In the genomic region with DNA sequence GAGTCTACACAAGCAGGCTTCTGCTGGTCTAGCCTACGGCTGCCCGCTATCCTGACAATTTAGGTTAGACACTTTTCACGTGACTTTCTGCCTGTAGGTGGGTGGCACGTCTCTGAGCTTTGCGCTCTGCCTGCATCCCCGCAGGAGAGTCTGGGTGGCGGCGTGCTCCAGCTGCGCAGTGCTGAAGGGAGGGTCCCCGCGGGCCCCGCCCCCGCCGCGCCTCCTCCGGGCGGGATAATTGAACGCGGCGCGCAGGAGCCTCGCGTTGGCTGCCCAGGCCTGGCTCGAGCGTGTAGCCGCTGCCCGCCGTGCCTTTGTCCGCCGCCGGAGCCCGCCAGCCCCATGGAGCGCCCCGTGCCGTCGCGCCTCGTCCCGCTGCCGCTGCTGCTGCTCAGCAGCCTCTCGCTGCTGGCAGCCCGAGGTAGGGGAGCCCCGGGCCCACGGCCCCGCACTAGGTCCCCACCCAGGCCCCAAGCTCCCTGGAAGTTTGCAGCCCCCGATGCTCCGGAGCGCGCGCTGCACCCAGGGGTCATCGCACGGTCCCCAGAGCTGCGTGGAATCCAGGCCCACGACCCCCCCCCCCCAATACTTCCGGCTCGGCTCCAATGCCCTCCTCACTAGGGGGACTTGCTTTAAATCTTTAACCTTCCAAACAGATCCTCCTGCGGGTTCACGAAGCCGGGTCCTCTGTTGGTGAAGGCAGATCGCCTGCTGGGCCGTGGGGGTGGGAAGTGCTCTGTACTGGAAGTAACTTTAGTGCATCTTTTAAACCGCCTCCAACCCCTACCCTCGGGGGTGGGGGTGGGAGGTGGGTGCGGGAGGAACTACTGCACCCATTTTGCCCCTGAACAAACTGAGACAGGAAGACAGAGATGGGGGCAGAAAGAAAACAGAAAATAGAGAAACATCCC, we compare ENCODE assay signal across 9 mouse cellular contexts. TPM values are rescaled to one million over a fixed set of nuclear protein-coding genes. Genes with fewer than 3 reads are reported as not detected.
DNase-seq lines count a peak whose midpoint lies in the region; ATAC-seq and TF ChIP-seq lines count a peak whose summit lies in the region.
"Had no signal": no experiment of that assay in that cellular context is flagged by ENCODE, and none has a peak within 500 bp of the region (broad histone marks: within the 10 kb centered on the region; RNA-seq: fewer than 3 reads in every experiment).

Fbln1 (plus strand) TSS at position 158 of the 911 bp plus-strand sequence.

- peak within 1 kb of the TSS; percentile 88 for H3K4me2 ChIP-seq in forebrain, embryonic 12.5 days
- peak within 1 kb of the TSS; percentile 93 for H3K4me2 ChIP-seq in heart, embryonic 13.5 days
- peak within 1 kb of the TSS; percentile 90 for H3K4me2 ChIP-seq in kidney, postnatal 0 days (ENCODE audit: low read length)

- H3K4me1 ChIP-seq in forebrain, embryonic 12.5 days = peaks cover 31% of the 10 kb centered on the region
- H3K4me1 ChIP-seq in heart, embryonic 13.5 days = peaks cover 36% of the 10 kb centered on the region
- H3K4me1 ChIP-seq in kidney, postnatal 0 days (replicated peaks; ENCODE audit: insufficient read depth, low read length) = peaks cover 29% of the 10 kb centered on the region

- H3K27ac ChIP-seq in forebrain, embryonic 12.5 days = peak within 1 kb of the TSS; percentile 88
- H3K27ac ChIP-seq in heart, embryonic 13.5 days (replicated peaks) = peak within 1 kb of the TSS; percentile 86
- H3K27ac ChIP-seq in kidney, postnatal 0 days = peak within 1 kb of the TSS; percentile 88

- H3K4me3 ChIP-seq in forebrain, embryonic 12.5 days (replicated peaks) = peak within 1 kb of the TSS; percentile 64
- H3K4me3 ChIP-seq in heart, embryonic 13.5 days = peak within 1 kb of the TSS; percentile 71
- peak within 1 kb of the TSS; percentile 56 for H3K4me3 ChIP-seq in kidney, postnatal 0 days (replicated peaks; ENCODE audit: low read depth, low read length)

- ATAC-seq in cerebellum, adult (ENCODE audit: insufficient number of reproducible peaks, low FRiP score, low TSS enrichment) = no peak
- ATAC-seq in forebrain, embryonic 12.5 days (ENCODE audit: low FRiP score) = peak; percentile 91
- peak; percentile 43; the same call in 1 of the 2 replicates for ATAC-seq in heart, embryonic 13.5 days (ENCODE audit: extremely low read depth, insufficient number of reproducible peaks, low FRiP score, low TSS enrichment)
- ATAC-seq in kidney, postnatal 0 days (replicated peaks; ENCODE audit: low FRiP score, low read depth) = peak; percentile 79

- H3K9me3 ChIP-seq in forebrain, embryonic 12.5 days = 0 out of 2 replicates have a peak, but pooled peaks cover 9% of the 10 kb centered on the region
- H3K9me3 ChIP-seq in heart, embryonic 13.5 days = peaks cover 5% of the 10 kb centered on the region; the same call in 1 of the 2 replicates
- no peaks in the 10 kb centered on the region; the same call in 1 of the 2 replicates for H3K9me3 ChIP-seq in kidney, postnatal 0 days (replicated peaks; ENCODE audit: low read length)

- peaks cover 32% of the 10 kb centered on the region for H3K27me3 ChIP-seq in forebrain, embryonic 12.5 days
- H3K27me3 ChIP-seq in heart, embryonic 13.5 days (replicated peaks) = peaks cover 25% of the 10 kb centered on the region
- H3K27me3 ChIP-seq in kidney, postnatal 0 days (ENCODE audit: insufficient read depth, low read length) = no peaks in the 10 kb centered on the region

- no peak for TF ChIP-seq CTCF in kidney, postnatal 0 days (IDR thresholded peaks at IDR 0.05; ENCODE audit: low read depth)

- DNase-seq in cerebellum, adult 9-11 months = peak; percentile 6
- peak; percentile 90 for DNase-seq in kidney, postnatal 0 days (ENCODE audit: low spot score)
- peak; percentile 67 for DNase-seq in liver
- DNase-seq in naive thymus-derived CD4-positive, alpha-beta T cell, adult 2 months (ENCODE audit: low read depth) = peak; percentile 61
- peak; percentile 28 to 34 for DNase-seq in thymus, adult 18-20 months

- peak within 1 kb of the TSS; percentile 88 for H3K9ac ChIP-seq in forebrain, embryonic 12.5 days
- H3K9ac ChIP-seq in heart, embryonic 13.5 days = peak within 1 kb of the TSS; percentile 93
- H3K9ac ChIP-seq in kidney, postnatal 0 days (ENCODE audit: low read depth, low read length) = peak within 1 kb of the TSS; percentile 83

- WGBS in forebrain, embryonic 12.5 days = under 1% methylated on average over 61 of the region's 64 CpGs
- 2% methylated on average over 52 of the region's 64 CpGs for WGBS in heart, embryonic 13.5 days
- under 1% methylated on average over 59 of the region's 64 CpGs for WGBS in kidney, postnatal 0 days

- peaks cover 20% of the 10 kb centered on the region for H3K36me3 ChIP-seq in forebrain, embryonic 12.5 days (replicated peaks)
- H3K36me3 ChIP-seq in heart, embryonic 13.5 days = peaks cover 18% of the 10 kb centered on the region
- H3K36me3 ChIP-seq in kidney, postnatal 0 days (ENCODE audit: insufficient read depth, low read length) = no peaks in the 10 kb centered on the region
- H3K36me3 ChIP-seq: G1E had no signal

RNA-seq across cellular contexts. Expression of gene Fbln1, which starts in this region (rescaled TPM):
- polyA plus RNA-seq in forebrain, embryonic 12.5 days (2016; fragmentation: Nextera tagmentation; extraction: Ambion mirVana) = 101 and 112 TPM in 2 replicates
- 125 and 139 TPM in 2 replicates for polyA plus RNA-seq in heart, embryonic 13.5 days (2015; fragmentation: Nextera tagmentation; extraction: Ambion mirVana)
- 114 and 118 TPM in 2 replicates for polyA plus RNA-seq in kidney, postnatal 0 days (2015; fragmentation: Nextera tagmentation; extraction: Ambion mirVana)
- polyA plus RNA-seq: G1E had no signal

Comparison
In these comparisons a context has a peak if more than half of its experiments do, and no peak if none do; other contexts are left out.
1. DNase-seq: peak in every context shown above with its lines; median percentile 90 in kidney, postnatal 0 days; 67 in liver; 61 in naive thymus-derived CD4-positive, alpha-beta T cell, adult 2 months; 31 in thymus, adult 18-20 months; 6 in cerebellum, adult 9-11 months.